Mouse (Mus musculus): Measurements from ENCODE around the gene Apol7e. TPM values are rescaled to one million over a fixed set of nuclear protein-coding genes. Genes with fewer than 3 reads are reported as not detected.

Apol7e gene
- total RNA-seq, 2 experiments from 2014 or later: 0.29 to 0.82 TPM

- peak; percentile 80 for DNase-seq
- intact Hi-C loops (cut with DNase I; ENCODE audit: low total_unique reads): no loop called here
These were observed 65.8 kb downstream of the Apol7e start for GRCm38 (mm10) chr15:77764391-77765006.

GRCm38 (mm10) chr15:77765484-77766093, 66.9 kb downstream of the Apol7e start:
- DNase-seq: no peak
- intact Hi-C loops (cut with DNase I; ENCODE audit: low total_unique reads): no loop called here

- intact Hi-C loops (cut with DNase I; ENCODE audit: low total_unique reads): no loop called here
- DNase-seq: no peak
These were observed 68.3 kb downstream of the Apol7e start for GRCm38 (mm10) chr15:77766981-77767380.

Other genes with a start within 250 kb of the Apol7e start
- gene Apol10a, start 221.8 kb upstream of the Apol7e start, total RNA-seq (2021): not detected
- gene Apol11a, start 190.6 kb upstream of the Apol7e start, total RNA-seq (2021): not detected
- under 1 TPM; 0.11 to 0.27 TPM for gene Apol7c, start 165.5 kb upstream of the Apol7e start, total RNA-seq (2021)
- not detected for gene 1700025B11Rik, start 137.0 kb upstream of the Apol7e start, total RNA-seq (2021)
- gene Apol10b, start 102.7 kb upstream of the Apol7e start, total RNA-seq (2021): under 1 TPM; 0.16 to 0.31 TPM
- not detected for gene Gm36245, start 99.6 kb upstream of the Apol7e start, total RNA-seq (2021)
- under 1 TPM in 1 of 2 experiments, not detected in 1; 0.14 TPM for gene Apol11b, start 55.6 kb upstream of the Apol7e start, total RNA-seq (2021)
- gene Apol9b, start 30.2 kb downstream of the Apol7e start, total RNA-seq (2021): not detected
- not detected for gene Apol8, start 58.1 kb downstream of the Apol7e start, total RNA-seq (2021)
- gene Myh9, start 143.3 kb downstream of the Apol7e start, total RNA-seq (2021): 100 to 1,000 TPM in 1 of 2 experiments, 10 to 100 TPM in 1; 96.9 to 111 TPM
- gene Txn2, start 230.1 kb downstream of the Apol7e start, total RNA-seq (2021): 100 to 1,000 TPM; 221 to 245 TPM